Mouse (Mus musculus) limb, embryonic 14.5 days (tissue): ENCODE data around the gene Tlcd2. TPM values are rescaled to one million over a fixed set of nuclear protein-coding genes. Genes with fewer than 3 reads are reported as not detected.
"Not testable (repeated sequence)": the region's sequence is repeated elsewhere in the genome, so short reads cannot be mapped to it uniquely, and the experiment has no call there.

Source experiments
- ATAC-seq: fragments of 200-750 bp; cut with Nextera tagmentation; 2 replicates; pipeline ENCODE4 v1.8.0; 2017; ENCODE audit warnings: low read depth, moderate number of reproducible peaks, moderate TSS enrichment; ENCODE audit not compliant: low FRiP score
- DNase-seq: peaks from one replicate; pipeline ENCODE4 v3.0.0-alpha.2; 2015; ENCODE audit warnings: low spot score
- H3K27ac ChIP-seq: fragments of 300-500 bp; sonication (generic); replicated peaks from 2 replicates; pipeline ENCODE4 v1.5.1; 2014; ENCODE audit warnings: low read depth, mild to moderate bottlenecking, low read length, moderate library complexity, mixed read lengths
- H3K27me3 ChIP-seq: fragments of 300-500 bp; sonication (generic); 2 replicates; pipeline ENCODE4 v1.6.1; 2014; ENCODE audit warnings: low read length, mixed read lengths; ENCODE audit not compliant: control insufficient read depth, insufficient read depth
- H3K36me3 ChIP-seq: fragments of 300-500 bp; sonication (generic); 2 replicates; pipeline ENCODE4 v1.6.1; 2014; ENCODE audit warnings: mild to moderate bottlenecking, low read length, moderate library complexity, mixed read lengths; ENCODE audit not compliant: control insufficient read depth, insufficient read depth
- H3K4me1 ChIP-seq: fragments of 300-500 bp; sonication (generic); 2 replicates; pipeline ENCODE4 v1.6.1; 2014; ENCODE audit warnings: antibody characterized with exemption, low read length, mixed read lengths; ENCODE audit not compliant: control insufficient read depth, insufficient read depth
- H3K4me2 ChIP-seq: fragments of 300-500 bp; sonication (generic); replicated peaks from 2 replicates; pipeline ENCODE4 v1.6.1; 2014; ENCODE audit warnings: low read depth, mild to moderate bottlenecking, low read length, moderate library complexity; ENCODE audit not compliant: severe bottlenecking
- H3K4me3 ChIP-seq: fragments of 300-500 bp; sonication (generic); replicated peaks from 2 replicates; pipeline ENCODE4 v1.5.1; 2014; ENCODE audit warnings: low read length
- H3K9ac ChIP-seq: fragments of 300-500 bp; sonication (generic); 2 replicates; pipeline ENCODE4 v1.6.1; 2014; ENCODE audit warnings: mild to moderate bottlenecking, low read depth, low read length, moderate library complexity; ENCODE audit not compliant: severe bottlenecking
- H3K9me3 ChIP-seq: fragments of 300-500 bp; sonication (generic); 2 replicates; pipeline ENCODE4 v1.6.1; 2016; ENCODE audit warnings: low read length; ENCODE audit not compliant: control insufficient read depth
- POLR2A ChIP-seq: fragments of 200-500 bp; IDR thresholded peaks from 2 replicates; pipeline ENCODE4 v1.8.0; 2012; ENCODE audit warnings: inconsistent platforms, mild to moderate bottlenecking, moderate library complexity, borderline replicate concordance; ENCODE audit not compliant: insufficient read depth, insufficient read length; ENCODE audit errors: extremely low read depth
- WGBS: fragments of 180-500 bp; shearing (Covaris S2); extraction: QIAGEN DNeasy Blood & Tissue Kit; methylation state at CpG from one replicate; pipeline ENCODE4 v1.1.7; 2014; 5-methylcytosine and 5-hydroxymethylcytosine counted together
- polyA plus RNA-seq, 2 experiments: library from polyadenylated mRNA; depleted of rRNA in 1 of 2; stranded (reverse) in 1 of 2; unstranded in 1 of 2; fragments of >200 nt; fragmentation: Nextera tagmentation in 1 of 2; extraction: Ambion mirVana in 1 of 2; gene quantifications; 2 replicates each; pipeline versions ENCODE4 v1.2.1 to v1.2.3; 2012 to 2014

Tlcd2 gene
- polyA plus RNA-seq, 2 experiments = 15.0 to 25.2 TPM

GRCm38 (mm10) chr11:75453991-75454930 lies 7.3 kb upstream of the Tlcd2 start, which contains the start of gene Wdr81:
Wdr81 (minus strand) TSS chr11:75454717.
- H3K4me1 ChIP-seq = peaks cover 13% of the 10 kb centered on the region
- peak; percentile 97 for ATAC-seq
- H3K27ac ChIP-seq = peak within 1 kb of the TSS; percentile 65
- no peaks in the 10 kb centered on the region for H3K9me3 ChIP-seq
- H3K36me3 ChIP-seq = peaks cover 10% of the 10 kb centered on the region
- peak within 1 kb of the TSS; percentile 52 for H3K4me3 ChIP-seq
- peak within 1 kb of the TSS; percentile 62 for H3K9ac ChIP-seq
- WGBS = 2% methylated on average over 53 of the region's 56 CpGs
- TF ChIP-seq POLR2A = no peak
- peak; percentile 95 for DNase-seq
- no peaks in the 10 kb centered on the region for H3K27me3 ChIP-seq
- peak within 1 kb of the TSS; percentile 95 for H3K4me2 ChIP-seq

- Histone ChIP-seq H3K27ac (peak overlapping the region; percentile 65), H3K4me3 (peak overlapping the region; percentile 52), H3K4me1 (peaks cover 21% of the 10 kb centered on the region), H3K36me3 (peaks cover 5% of the 10 kb centered on the region; the same call in 1 of the 2 replicates), H3K9me3 (no peaks in the 10 kb centered on the region), H3K27me3 (no peaks in the 10 kb centered on the region), H3K4me2 (peak overlapping the region; percentile 95), H3K9ac (peak overlapping the region; percentile 62)
- no peak for TF ChIP-seq POLR2A
- DNase-seq (no peak), ATAC-seq (no peak)
- 67% methylated on average over 10 of the region's 10 CpGs for WGBS
These were observed 6.3 kb upstream of the Tlcd2 start for GRCm38 (mm10) chr11:75455041-75455736.

GRCm38 (mm10) chr11:75455971-75456370 lies 5.5 kb upstream of the Tlcd2 start:
- ATAC-seq, H3K4me2 ChIP-seq: not testable (repeated sequence)
- WGBS = 83% methylated on average over 2 of the region's 2 CpGs

GRCm38 (mm10) chr11:75456440-75456871 lies 5.1 kb upstream of the Tlcd2 start:
- no peak for DNase-seq
- 87% methylated on average over 7 of the region's 7 CpGs for WGBS
- no peak overlapping the region for H3K4me3 ChIP-seq
- H3K4me2 ChIP-seq = no peak overlapping the region
- ATAC-seq = no peak
- no peak overlapping the region for H3K27ac ChIP-seq
- no peaks in the 10 kb centered on the region for H3K9me3 ChIP-seq
- no peak overlapping the region for H3K9ac ChIP-seq
- no peaks in the 10 kb centered on the region for H3K27me3 ChIP-seq
- peaks cover 5% of the 10 kb centered on the region; the same call in 1 of the 2 replicates for H3K36me3 ChIP-seq
- H3K4me1 ChIP-seq = peaks cover 23% of the 10 kb centered on the region
- TF ChIP-seq POLR2A = no peak

More at GRCm38 (mm10) chr11:75455971-75456370, 5.5 kb upstream of the Tlcd2 start:
- DNase-seq, H3K9me3 ChIP-seq, H3K4me3 ChIP-seq, H3K36me3 ChIP-seq, H3K9ac ChIP-seq, H3K27me3 ChIP-seq, H3K27ac ChIP-seq: not testable (repeated sequence)
- H3K4me1 ChIP-seq = peaks cover 23% of the 10 kb centered on the region

- DNase-seq (peak; percentile 30), ATAC-seq (no peak)
- H3K9me3 ChIP-seq = no peaks in the 10 kb centered on the region
- WGBS = 23% methylated on average over 3 of the region's 3 CpGs
- peaks cover 1% of the 10 kb centered on the region; the same call in 1 of the 2 replicates for H3K36me3 ChIP-seq
- H3K4me3 ChIP-seq = no peak overlapping the region
- no peak overlapping the region for H3K9ac ChIP-seq
- H3K4me2 ChIP-seq = no peak overlapping the region
- no peak overlapping the region for H3K27ac ChIP-seq
- no peaks in the 10 kb centered on the region for H3K27me3 ChIP-seq
- peaks cover 36% of the 10 kb centered on the region for H3K4me1 ChIP-seq
- TF ChIP-seq POLR2A = no peak
These were observed 3.3 kb upstream of the Tlcd2 start for GRCm38 (mm10) chr11:75458169-75458568.
